In genomic region chr10:116980888-116981287, GRCm38 (mm10) we compare ENCODE assay signal across 9 mouse cellular contexts. TPM values are rescaled to one million over a fixed set of nuclear protein-coding genes. Genes with fewer than 3 reads are reported as not detected.
DNase-seq lines count a peak whose midpoint lies in the region; ATAC-seq and TF ChIP-seq lines count a peak whose summit lies in the region.
"Had no signal": no experiment of that assay in that cellular context is flagged by ENCODE, and none has a peak within 500 bp of the region (broad histone marks: within the 10 kb centered on the region; RNA-seq: fewer than 3 reads in every experiment).

No protein-coding gene starts in this region.

- H3K27me3 ChIP-seq in heart, postnatal 0 days (ENCODE audit: control insufficient read depth, insufficient read depth, low read length), result no peaks in the 10 kb centered on the region
- no peaks in the 10 kb centered on the region for H3K27me3 ChIP-seq in heart, embryonic 11.5 days (ENCODE audit: control insufficient read depth, insufficient read depth, low read length)
- no peaks in the 10 kb centered on the region for H3K27me3 ChIP-seq in spleen, adult 2 months (ENCODE audit: control insufficient read depth, insufficient read depth, low read length)
- no peaks in the 10 kb centered on the region for H3K27me3 ChIP-seq in splenic B cell, adult 2 months (ENCODE audit: control insufficient read depth, insufficient read depth, low read length, poor library complexity, severe bottlenecking)
- H3K27me3 ChIP-seq: limb, embryonic 12.5 days had no signal

- H3K4me3 ChIP-seq in heart, postnatal 0 days (ENCODE audit: low read depth, low read length), result no peak overlapping the region
- no peak overlapping the region for H3K4me3 ChIP-seq in heart, embryonic 11.5 days (ENCODE audit: low read depth, low read length)
- H3K4me3 ChIP-seq in spleen, adult 2 months (ENCODE audit: extremely low read depth, insufficient read depth, insufficient read length), result no peak overlapping the region
- H3K4me3 ChIP-seq: limb, embryonic 12.5 days had no signal

- no peak overlapping the region for H3K9ac ChIP-seq in heart, postnatal 0 days (replicated peaks; ENCODE audit: low read depth, low read length)
- H3K9ac ChIP-seq in heart, embryonic 11.5 days (ENCODE audit: low read depth, low read length), result no peak overlapping the region
- H3K9ac ChIP-seq: limb, embryonic 12.5 days had no signal

- WGBS in heart, postnatal 0 days, result 80% methylated on average over 3 of the region's 3 CpGs
- 76% methylated on average over 3 of the region's 3 CpGs for WGBS in heart, embryonic 11.5 days (ENCODE audit: insufficient replicate concordance)
- 81% methylated on average over 3 of the region's 3 CpGs for WGBS in spleen, adult 2 months

- no peak for TF ChIP-seq EP300 in heart, postnatal 0 days (IDR thresholded peaks at IDR 0.05; ENCODE audit: low read depth)

- H3K4me1 ChIP-seq in heart, postnatal 0 days (ENCODE audit: control insufficient read depth, insufficient read depth), result no peaks in the 10 kb centered on the region
- 0 out of 2 replicates have a peak, but pooled peaks cover 4% of the 10 kb centered on the region for H3K4me1 ChIP-seq in heart, embryonic 11.5 days (ENCODE audit: control insufficient read depth, insufficient read depth, low read length)
- H3K4me1 ChIP-seq in spleen, adult 2 months (ENCODE audit: control insufficient read depth, insufficient read depth, insufficient read length), result no peaks in the 10 kb centered on the region
- H3K4me1 ChIP-seq: limb, embryonic 12.5 days had no signal

- H3K9me3 ChIP-seq in heart, postnatal 0 days (replicated peaks; ENCODE audit: control insufficient read depth, low read length), result no peaks in the 10 kb centered on the region
- H3K9me3 ChIP-seq in heart, embryonic 11.5 days (replicated peaks; ENCODE audit: control insufficient read depth, low read length), result no peaks in the 10 kb centered on the region
- H3K9me3 ChIP-seq: limb, embryonic 12.5 days had no signal

- peak; percentile 71 for TF ChIP-seq CTCF in heart, postnatal 0 days (IDR thresholded peaks at IDR 0.05; ENCODE audit: low read depth)
- peak; percentile 3; the same call in 1 of the 2 replicates for TF ChIP-seq CTCF in spleen, adult 2 months (IDR thresholded peaks at IDR 0.05; ENCODE audit: extremely low read depth, insufficient read depth, insufficient read length, insufficient replicate concordance)

- ATAC-seq in heart, postnatal 0 days (ENCODE audit: insufficient read depth, low read depth), result no peak
- ATAC-seq in heart, embryonic 11.5 days (replicated peaks; ENCODE audit: insufficient number of reproducible peaks, low FRiP score, low TSS enrichment), result no peak

- H3K27ac ChIP-seq in heart, postnatal 0 days (ENCODE audit: low read depth), result no peak overlapping the region
- no peak overlapping the region for H3K27ac ChIP-seq in heart, embryonic 11.5 days (ENCODE audit: low read depth, low read length)
- H3K27ac ChIP-seq in spleen, adult 2 months (ENCODE audit: insufficient read depth, low read length), result no peak overlapping the region
- H3K27ac ChIP-seq: limb, embryonic 12.5 days had no signal

- no peaks in the 10 kb centered on the region for H3K36me3 ChIP-seq in heart, postnatal 0 days (replicated peaks; ENCODE audit: control insufficient read depth, insufficient read depth, low read length)
- no peaks in the 10 kb centered on the region for H3K36me3 ChIP-seq in heart, embryonic 11.5 days (ENCODE audit: control insufficient read depth, insufficient read depth, low read length)
- H3K36me3 ChIP-seq in spleen, adult 2 months (ENCODE audit: control insufficient read depth, insufficient read depth, low read length), result no peaks in the 10 kb centered on the region
- no peaks in the 10 kb centered on the region for H3K36me3 ChIP-seq in splenic B cell, adult 2 months (ENCODE audit: control insufficient read depth, insufficient read depth, low read length, poor library complexity, severe bottlenecking)
- H3K36me3 ChIP-seq: limb, embryonic 12.5 days had no signal

- peak; percentile 13 for DNase-seq in heart, postnatal 0 days (ENCODE audit: low spot score)
- no peak for DNase-seq in spleen, adult 2 months (ENCODE audit: low read depth in 1 of 2, low spot score in 2 of 2)
- DNase-seq in spleen, postnatal 14 days (ENCODE audit: low spot score in 2 of 2), result no peak
- peak; percentile 27 for DNase-seq in c-Kit-positive CD71-positive TER-119-negative erythroid progenitor cells, embryonic 14.5 days (ENCODE audit: low read depth)
- DNase-seq in splenic B cell, adult 2 months (ENCODE audit: low read depth, low spot score), result peak; percentile 51
- no peak for DNase-seq in ovary, adult 18-20 months (ENCODE audit: low spot score)
- no peak for DNase-seq in urinary bladder, postnatal 10 days (ENCODE audit: low spot score)

- TF ChIP-seq POLR2A in spleen, adult 2 months (IDR thresholded peaks at IDR 0.05; ENCODE audit: low read depth, low read length), result no peak

- no peak overlapping the region for H3K4me2 ChIP-seq in heart, postnatal 0 days (ENCODE audit: low read depth, low read length)
- H3K4me2 ChIP-seq in heart, embryonic 11.5 days, result no peak overlapping the region
- H3K4me2 ChIP-seq: limb, embryonic 12.5 days had no signal

RNA-seq across cellular contexts. Expression of gene Best3, which starts 5.2 kb away (rescaled TPM):
- total RNA-seq in heart, postnatal 0 days (2014; rRNA removed; ENCODE audit: low replicate concordance), result 1.1 and 1.3 TPM in 2 replicates
- polyA plus RNA-seq in heart, postnatal 0 days (2015; fragmentation: Nextera tagmentation; extraction: Ambion mirVana), result 0.57 and 0.62 TPM in 2 replicates
- polyA plus RNA-seq in heart, embryonic 11.5 days (2014; fragmentation: Nextera tagmentation; extraction: Ambion mirVana), result 0.14 and 0.18 TPM in 2 replicates
- polyA plus RNA-seq in spleen, adult 2 months (2012; rRNA removed), result 0.07 and 0.09 TPM in 2 replicates

RNA-seq across cellular contexts. Expression of gene Gm10271, which starts 8.5 kb away (rescaled TPM):
- total RNA-seq in heart, postnatal 0 days (2014; rRNA removed; ENCODE audit: low replicate concordance), result not detected in 2 replicates
- polyA plus RNA-seq in heart, postnatal 0 days (2015; fragmentation: Nextera tagmentation; extraction: Ambion mirVana), result not detected in 2 replicates
- polyA plus RNA-seq in heart, embryonic 11.5 days (2014; fragmentation: Nextera tagmentation; extraction: Ambion mirVana), result not detected in 2 replicates
- not detected in 2 replicates for polyA plus RNA-seq in spleen, adult 2 months (2012; rRNA removed)
- polyA plus RNA-seq: limb, embryonic 12.5 days had no signal

RNA-seq across cellular contexts. Expression of gene Rab3ip, which starts 30.3 kb away (rescaled TPM):
- 98.2 and 123 TPM in 2 replicates for total RNA-seq in heart, postnatal 0 days (2014; rRNA removed; ENCODE audit: low replicate concordance)
- polyA plus RNA-seq in heart, postnatal 0 days (2015; fragmentation: Nextera tagmentation; extraction: Ambion mirVana), result 70.9 and 78.4 TPM in 2 replicates
- 56.9 and 63.2 TPM in 2 replicates for polyA plus RNA-seq in heart, embryonic 11.5 days (2014; fragmentation: Nextera tagmentation; extraction: Ambion mirVana)
- 34.3 and 69.3 TPM in 2 replicates for polyA plus RNA-seq in spleen, adult 2 months (2012; rRNA removed)

Comparison
In these comparisons a context has a peak if more than half of its experiments do, and no peak if none do; other contexts are left out.
1. DNase-seq: peak in heart, postnatal 0 days (single experiment), c-Kit-positive CD71-positive TER-119-negative erythroid progenitor cells, embryonic 14.5 days (single experiment) and splenic B cell, adult 2 months (single experiment); none in spleen, adult 2 months (0 of 2), spleen, postnatal 14 days (0 of 2), ovary, adult 18-20 months (single experiment) and urinary bladder, postnatal 10 days (single experiment).